Mouse (Mus musculus) ES-Bruce4 (cell line): ENCODE results near the gene Sipa1l2. TPM values are rescaled to one million over a fixed set of nuclear protein-coding genes. Genes with fewer than 3 reads are reported as not detected.
"Not testable (repeated sequence)": the region's sequence is repeated elsewhere in the genome, so short reads cannot be mapped to it uniquely, and the experiment has no call there.

ENCODE experiments used
- H3K27ac ChIP-seq: 2 replicates; pipeline ENCODE4 v1.5.1; 2012; ENCODE audit warnings: low read length, inconsistent platforms; ENCODE audit not compliant: insufficient read depth
- H3K27me3 ChIP-seq: 2 replicates; pipeline ENCODE4 v1.6.1; 2012; ENCODE audit warnings: mild to moderate bottlenecking, low read length, inconsistent platforms; ENCODE audit not compliant: control insufficient read depth, poor library complexity, insufficient read depth, severe bottlenecking
- H3K36me3 ChIP-seq: 2 replicates; pipeline ENCODE4 v1.6.1; 2012; ENCODE audit warnings: inconsistent platforms, mild to moderate bottlenecking, low read length, moderate library complexity; ENCODE audit not compliant: control insufficient read depth, poor library complexity, insufficient read depth, severe bottlenecking
- H3K4me1 ChIP-seq: one replicate; pipeline ENCODE4 v1.8.1; 2011; ENCODE audit warnings: low read length; ENCODE audit not compliant: control insufficient read depth, insufficient read depth
- H3K4me3 ChIP-seq: 2 replicates; pipeline ENCODE4 v1.5.1; 2011; ENCODE audit warnings: low read depth, mild to moderate bottlenecking, low read length
- H3K9ac ChIP-seq: 2 replicates; pipeline ENCODE4 v1.6.1; 2012; ENCODE audit warnings: low read depth, mild to moderate bottlenecking, inconsistent platforms; ENCODE audit not compliant: poor library complexity, severe bottlenecking
- H3K9me3 ChIP-seq: replicated peaks from 2 replicates; pipeline ENCODE4 v1.6.1; 2012; ENCODE audit warnings: mild to moderate bottlenecking, low read length, inconsistent platforms; ENCODE audit not compliant: control insufficient read depth, poor library complexity, insufficient read depth, severe bottlenecking
- CTCF ChIP-seq: IDR thresholded peaks from one replicate; pipeline ENCODE4 v1.8.1; 2011; ENCODE audit warnings: low read depth, low read length
- EP300 ChIP-seq: IDR thresholded peaks from 2 replicates; pipeline ENCODE4 v1.6.1; 2011; ENCODE audit warnings: low read depth, low read length; ENCODE audit not compliant: insufficient read depth
- POLR2A ChIP-seq: IDR thresholded peaks from one replicate; pipeline ENCODE4 v1.8.1; 2011; ENCODE audit warnings: low read length; ENCODE audit not compliant: insufficient read depth
- polyA plus RNA-seq: library from polyadenylated mRNA; stranded (reverse); fragments of >200 nt; gene quantifications from 2 replicates; pipeline ENCODE4 v1.2.4, GENCODE M21; 2011; ENCODE audit warnings: low read depth; ENCODE audit not compliant: missing spikeins, insufficient read depth, insufficient read length

Gene Sipa1l2
- polyA plus RNA-seq, 1 experiment = 25.1 TPM

- H3K9me3 ChIP-seq = no peaks in the 10 kb centered on the region
- no peaks in the 10 kb centered on the region for H3K27me3 ChIP-seq
- peaks cover 10% of the 10 kb centered on the region for H3K4me1 ChIP-seq
- no peak overlapping the region for H3K9ac ChIP-seq
- no peaks in the 10 kb centered on the region for H3K36me3 ChIP-seq
- TF ChIP-seq POLR2A (no peak), EP300 (no peak), CTCF (no peak)
- no peak overlapping the region for H3K4me3 ChIP-seq
- no peak overlapping the region for H3K27ac ChIP-seq
Observed at GRCm38 (mm10) chr8:125524479-125524878, 45.1 kb downstream of the Sipa1l2 start.

GRCm38 (mm10) chr8:125523213-125523612 is 46.4 kb downstream of the Sipa1l2 start:
- H3K27ac ChIP-seq = peak overlapping the region; percentile 27; the same call in 1 of the 2 replicates
- TF ChIP-seq EP300 = peak; percentile 95
- TF ChIP-seq POLR2A = no peak
- H3K36me3 ChIP-seq = no peaks in the 10 kb centered on the region
- no peak overlapping the region for H3K9ac ChIP-seq
- no peaks in the 10 kb centered on the region for H3K27me3 ChIP-seq
- H3K4me1 ChIP-seq = peaks cover 11% of the 10 kb centered on the region
- H3K4me3 ChIP-seq = no peak overlapping the region
- H3K9me3 ChIP-seq = no peaks in the 10 kb centered on the region

GRCm38 (mm10) chr8:125522151-125522550 is 47.5 kb downstream of the Sipa1l2 start:
- Histone ChIP-seq H3K4me3 (no peak overlapping the region), H3K9ac (no peak overlapping the region), H3K36me3 (no peaks in the 10 kb centered on the region), H3K27ac (no peak overlapping the region), H3K9me3 (no peaks in the 10 kb centered on the region), H3K4me1 (peaks cover 13% of the 10 kb centered on the region), H3K27me3 (no peaks in the 10 kb centered on the region)
- no peak for TF ChIP-seq EP300
- no peak for TF ChIP-seq CTCF
- TF ChIP-seq POLR2A = no peak

GRCm38 (mm10) chr8:125521087-125521486 is 48.5 kb downstream of the Sipa1l2 start:
- H3K27ac ChIP-seq = peak overlapping the region; percentile 78
- TF ChIP-seq POLR2A (no peak), EP300 (0 out of 2 replicates have a peak, but pooled peaks have one; percentile 39)
- H3K9me3 ChIP-seq = no peaks in the 10 kb centered on the region
- H3K9ac ChIP-seq = no peak overlapping the region
- peaks cover 14% of the 10 kb centered on the region for H3K4me1 ChIP-seq
- no peaks in the 10 kb centered on the region for H3K36me3 ChIP-seq
- no peaks in the 10 kb centered on the region for H3K27me3 ChIP-seq
- H3K4me3 ChIP-seq = peak overlapping the region; percentile 3; the same call in 1 of the 2 replicates

- not testable (repeated sequence) for H3K4me3 ChIP-seq, H3K9me3 ChIP-seq, H3K9ac ChIP-seq, H3K27me3 ChIP-seq, H3K36me3 ChIP-seq
- peak; percentile 83 for TF ChIP-seq EP300
- peaks cover 20% of the 10 kb centered on the region for H3K4me1 ChIP-seq
- peak overlapping the region; percentile 78 for H3K27ac ChIP-seq
Observed at GRCm38 (mm10) chr8:125520308-125520707, 49.3 kb downstream of the Sipa1l2 start.

- H3K4me1 ChIP-seq = peaks cover 20% of the 10 kb centered on the region
Observed at GRCm38 (mm10) chr8:125518951-125519350, 50.7 kb downstream of the Sipa1l2 start.

More at GRCm38 (mm10) chr8:125518951-125519350, 50.7 kb downstream of the Sipa1l2 start:
- no peaks in the 10 kb centered on the region for H3K27me3 ChIP-seq
- H3K36me3 ChIP-seq = no peaks in the 10 kb centered on the region
- H3K9me3 ChIP-seq = no peaks in the 10 kb centered on the region
- TF ChIP-seq POLR2A (no peak), CTCF (no peak), EP300 (no peak)
- H3K27ac ChIP-seq = 0 out of 2 replicates have a peak overlapping the region, but pooled peaks have one; percentile 2
- no peak overlapping the region for H3K9ac ChIP-seq
- no peak overlapping the region for H3K4me3 ChIP-seq
